Mouse (Mus musculus) CH12.LX (cell line): ENCODE data around the gene Etnk2.

Source experiments
- CTCF ChIP-seq, 2 experiments: IDR thresholded peaks in 1 of 2; conservative IDR thresholded peaks in 1 of 2; 2 replicates each; pipeline ENCODE4 v1.5.1; 2011 to 2012; ENCODE audit warnings: low read depth in 2 of 2, low read length in 2 of 2, improper control_type of control experiment in 1 of 2, inconsistent platforms in 1 of 2, mild to moderate bottlenecking in 1 of 2, moderate library complexity in 1 of 2
- EP300 ChIP-seq: IDR thresholded peaks from 2 replicates; pipeline ENCODE4 v1.6.1; 2011; ENCODE audit warnings: low read length, improper control_type of control experiment
- HCFC1 ChIP-seq: IDR thresholded peaks from 2 replicates; pipeline ENCODE4 v1.6.1; 2012; ENCODE audit warnings: low read depth, mild to moderate bottlenecking, inconsistent platforms, low read length, improper control_type of control experiment
- POLR2A ChIP-seq: IDR thresholded peaks from 2 replicates; pipeline ENCODE4 v1.6.1; 2011; ENCODE audit warnings: low read depth, mild to moderate bottlenecking, improper control_type of control experiment, low read length
- RAD21 ChIP-seq: IDR thresholded peaks from 2 replicates; pipeline ENCODE4 v1.6.1; 2011; ENCODE audit warnings: low read depth, mild to moderate bottlenecking, low read length, improper control_type of control experiment, moderate library complexity

DNA sequence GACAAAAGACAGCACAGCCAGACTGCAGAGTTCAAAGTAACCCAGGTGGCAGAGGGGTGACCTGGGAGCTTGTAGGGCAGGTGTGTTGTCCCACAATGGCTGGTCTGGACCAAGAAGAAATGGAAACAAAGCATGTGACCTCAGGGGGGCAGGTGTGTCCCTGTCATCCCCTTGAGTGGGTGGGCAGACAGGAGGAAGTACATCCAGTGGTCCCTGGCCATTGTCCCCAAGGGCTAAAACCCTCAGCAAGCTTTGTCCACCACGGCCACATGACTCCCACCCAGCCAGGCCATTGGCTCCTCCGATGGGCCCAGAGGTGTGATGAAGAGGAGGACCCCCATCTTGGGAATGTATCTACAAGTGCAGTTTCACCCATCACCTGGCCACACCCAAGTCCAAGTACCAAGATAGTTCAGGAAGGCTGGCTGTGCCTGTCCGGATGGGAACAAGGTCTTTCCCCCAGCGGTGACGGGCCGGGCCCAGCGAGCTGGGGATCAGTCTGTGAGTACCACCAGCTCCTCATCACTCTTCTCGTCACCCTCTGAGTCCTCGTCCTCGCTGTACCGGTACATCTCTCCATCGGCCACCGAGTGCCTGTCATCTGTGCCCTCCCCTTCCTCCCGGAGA, 19.9 kb downstream of the Etnk2 start:
- no peak for TF ChIP-seq CTCF (conservative IDR thresholded peaks at IDR 0.05 in 1 of 2, IDR thresholded peaks at IDR 0.05 in 1 of 2; ENCODE audit: low read depth in 2 of 2, low read length in 2 of 2)
- no peak for TF ChIP-seq POLR2A
- TF ChIP-seq HCFC1, result no peak
- no peak for TF ChIP-seq RAD21
- TF ChIP-seq EP300, result no peak
